Mouse (Mus musculus): Measurements from ENCODE around the gene Sod1. TPM values are rescaled to one million over a fixed set of nuclear protein-coding genes. Genes with fewer than 3 reads are reported as not detected.
"Not testable (repeated sequence)": the region's sequence is repeated elsewhere in the genome, so short reads cannot be mapped to it uniquely, and the experiment has no call there.

Gene Sod1
- total RNA-seq, 2 experiments from 2014 or later = 1,319 to 1,602 TPM

DNA sequence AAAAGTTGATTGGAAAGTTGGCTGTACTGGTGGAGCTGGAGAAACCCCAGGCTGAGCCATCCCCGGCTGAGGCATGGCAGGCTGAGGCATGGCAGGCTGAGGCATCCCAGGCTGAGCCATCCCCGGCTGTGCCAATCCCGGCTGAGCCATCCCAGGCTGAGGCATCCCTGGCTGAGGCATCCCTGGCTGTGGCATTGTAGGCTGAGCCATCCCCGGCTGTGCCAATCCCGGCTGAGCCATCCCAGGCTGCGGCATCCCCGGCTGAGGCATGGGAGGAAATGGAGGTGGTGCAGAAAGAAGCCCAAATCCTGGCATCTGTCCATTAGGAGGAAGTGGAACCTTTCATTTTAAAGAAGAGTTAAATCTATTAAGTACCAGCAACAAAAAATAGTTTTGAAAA lies 29.5 kb downstream of the Sod1 start:
- no peak for DNase-seq (ENCODE audit: low spot score in 2 of 2)

DNA sequence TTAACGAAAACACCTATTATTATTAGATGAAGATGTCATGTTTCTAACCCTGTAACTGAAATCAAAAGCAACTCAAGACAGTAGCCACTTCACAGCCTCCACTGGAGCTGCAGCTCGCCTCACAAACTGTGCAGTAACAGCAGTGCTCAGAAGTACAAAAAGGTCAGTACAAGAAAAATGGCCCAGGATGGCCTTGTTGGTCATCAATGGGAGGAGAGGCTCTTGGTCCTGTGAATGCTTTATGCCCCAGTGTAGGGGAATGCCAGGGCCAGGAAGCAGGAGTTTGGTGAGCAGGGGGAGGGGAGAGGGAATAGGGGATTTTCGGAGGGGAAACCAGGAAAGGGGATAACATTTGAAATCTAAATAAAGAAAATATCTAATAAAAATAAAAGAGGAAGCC lies 30.7 kb downstream of the Sod1 start:
- DNase-seq (ENCODE audit: low spot score in 2 of 2) = not testable (repeated sequence)

GRCm38 (mm10) chr16:90252521-90252920 lies 32.0 kb downstream of the Sod1 start:
- no peak for DNase-seq (ENCODE audit: low spot score in 2 of 2)

DNA sequence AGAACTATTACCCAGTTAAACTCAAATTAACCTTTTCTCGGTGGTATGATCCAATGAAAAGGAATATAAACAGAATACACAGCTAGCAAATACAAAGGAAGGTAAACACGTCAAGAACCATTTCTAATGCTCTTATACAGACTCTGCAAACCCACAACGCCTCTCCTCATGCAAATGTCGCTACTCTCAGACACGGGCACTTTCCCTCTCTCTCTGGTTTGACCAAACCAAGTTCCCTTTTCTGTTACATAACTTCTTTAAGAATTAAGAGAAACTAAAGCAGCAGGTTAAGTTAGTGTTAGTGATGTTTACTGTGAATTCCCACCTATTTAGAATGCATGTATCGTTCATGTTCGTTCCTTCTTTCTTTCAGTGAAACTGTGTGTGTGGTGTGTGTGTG lies 38.4 kb downstream of the Sod1 start:
- DNase-seq (ENCODE audit: low spot score in 2 of 2) = no peak

GRCm38 (mm10) chr16:90259623-90260022 lies 39.1 kb downstream of the Sod1 start:
- no peak for DNase-seq (ENCODE audit: low spot score in 2 of 2)

DNA sequence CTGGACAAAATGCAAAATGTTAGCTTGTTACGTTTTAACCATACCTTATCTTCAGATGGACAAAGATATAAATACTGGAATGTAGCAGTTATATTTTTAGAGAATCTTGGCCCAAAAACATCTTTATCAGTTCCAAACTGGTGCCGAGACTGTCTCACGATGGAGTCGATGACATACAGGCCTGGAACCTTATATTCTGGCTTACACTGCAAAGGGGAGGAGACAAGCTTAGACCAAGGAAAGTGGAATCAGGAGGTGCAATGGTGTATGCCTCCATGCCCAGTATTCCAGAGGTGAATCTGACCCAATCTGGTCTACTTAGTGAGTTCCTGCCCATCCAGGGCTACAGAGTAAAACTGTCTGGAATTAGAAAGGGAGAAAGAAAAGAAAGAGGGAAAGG lies 39.5 kb downstream of the Sod1 start:
- no peak for DNase-seq (ENCODE audit: low spot score in 2 of 2)

- DNase-seq (ENCODE audit: low spot score in 2 of 2) = no peak
These were observed 41.2 kb downstream of the Sod1 start for GRCm38 (mm10) chr16:90261791-90262190.

- DNase-seq (ENCODE audit: low spot score in 2 of 2) = no peak
These were observed 43.5 kb downstream of the Sod1 start for GRCm38 (mm10) chr16:90264021-90264420.

GRCm38 (mm10) chr16:90265106-90265505 lies 44.6 kb downstream of the Sod1 start:
- no peak for DNase-seq (ENCODE audit: low spot score in 2 of 2)

- DNase-seq (ENCODE audit: low spot score in 2 of 2) = no peak
These were observed 46.0 kb downstream of the Sod1 start for GRCm38 (mm10) chr16:90266581-90266980.

GRCm38 (mm10) chr16:90275521-90275920 lies 55.0 kb downstream of the Sod1 start:
- DNase-seq (ENCODE audit: low spot score in 2 of 2) = no peak

Other genes with a start within 250 kb of the Sod1 start
- gene Tiam1, start 77.0 kb upstream of the Sod1 start, total RNA-seq (2021) = 10 to 100 TPM; 56.4 to 59.2 TPM
- gene Scaf4, start 63.7 kb downstream of the Sod1 start, total RNA-seq (2021) = 10 to 100 TPM; 39.5 to 44.7 TPM
- gene Hunk, start 165.3 kb downstream of the Sod1 start, total RNA-seq (2021) = 1 to 10 TPM; 2.8 to 3.7 TPM